Comparison of ENCODE assay signal across 27 mouse cellular contexts in the genomic region with DNA sequence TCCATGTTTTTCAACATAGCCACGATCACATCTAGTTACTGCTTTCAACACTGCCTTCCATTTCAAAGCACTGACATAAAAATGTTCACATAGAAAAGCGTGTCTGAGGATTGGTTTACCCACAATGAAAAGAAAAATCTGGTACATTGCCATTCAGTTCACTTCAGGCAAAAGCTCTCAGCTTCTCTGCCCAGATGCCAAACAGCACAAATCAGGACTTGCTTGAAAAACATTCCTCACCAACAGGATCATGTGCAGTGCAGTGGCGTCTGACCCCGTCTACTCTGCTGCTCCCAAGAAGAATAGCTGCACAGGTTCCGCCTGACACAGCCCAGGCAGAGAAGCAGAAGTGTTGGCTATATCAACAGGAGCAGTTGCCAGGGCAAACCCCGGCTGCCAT.
DNase-seq lines count a peak whose midpoint lies in the region; ATAC-seq lines count a peak whose summit lies in the region.
"Had no signal": no experiment of that assay in that cellular context is flagged by ENCODE, and none has a peak within 500 bp of the region (broad histone marks: within the 10 kb centered on the region; RNA-seq: fewer than 3 reads in every experiment).

No protein-coding gene starts in this region.

- no peaks in the 10 kb centered on the region for H3K9me3 ChIP-seq in kidney, embryonic 14.5 days (ENCODE audit: control insufficient read depth, low read length)
- no peaks in the 10 kb centered on the region for H3K9me3 ChIP-seq in embryonic facial prominence, embryonic 10.5 days
- no peaks in the 10 kb centered on the region for H3K9me3 ChIP-seq in intestine, embryonic 15.5 days
- H3K9me3 ChIP-seq: forebrain, embryonic 10.5 days; G1E; hindbrain, embryonic 13.5 days; kidney, embryonic 15.5 days; liver, embryonic 12.5 days; stomach, embryonic 15.5 days had no signal

- DNase-seq in cerebellum, postnatal 14 days, result peak; percentile 18 to 24
- DNase-seq in cerebellum, postnatal 4 days (ENCODE audit: low spot score in 2 of 2), result no peak
- DNase-seq in kidney, postnatal 10 days, result peak; percentile 4
- peak; percentile 18 for DNase-seq in embryonic facial prominence, embryonic 10.5 days (ENCODE audit: low spot score)
- peak; percentile 2 to 6 for DNase-seq in urinary bladder, postnatal 36 days (ENCODE audit: low spot score in 2 of 2)
- DNase-seq: adrenal gland, postnatal 14 days; cerebellum, adult 18-20 months; cerebellum, postnatal 25 days; heart, postnatal 36 days; kidney, adult 11 months; kidney, postnatal 36 days; left cerebral cortex, postnatal 4 days; liver, postnatal 0 days; lung, postnatal 36 days; right cerebral cortex, postnatal 25 days had no signal

- H3K9ac ChIP-seq in kidney, embryonic 14.5 days (ENCODE audit: low read depth, low read length), result no peak overlapping the region
- H3K9ac ChIP-seq in intestine, embryonic 15.5 days, result no peak overlapping the region
- H3K9ac ChIP-seq: hindbrain, embryonic 13.5 days; kidney, embryonic 15.5 days; liver, embryonic 12.5 days; liver, postnatal 0 days; stomach, embryonic 15.5 days had no signal

- ATAC-seq in kidney, embryonic 14.5 days (ENCODE audit: low FRiP score, low TSS enrichment), result no peak
- no peak for ATAC-seq in intestine, embryonic 15.5 days
- ATAC-seq: forebrain, embryonic 16.5 days; liver, embryonic 12.5 days; liver, postnatal 0 days; midbrain, embryonic 16.5 days; Patski had no signal

- H3K27ac ChIP-seq in kidney, embryonic 14.5 days (ENCODE audit: low read depth, low read length), result no peak overlapping the region
- no peak overlapping the region for H3K27ac ChIP-seq in embryonic facial prominence, embryonic 10.5 days (replicated peaks)
- no peak overlapping the region for H3K27ac ChIP-seq in intestine, embryonic 15.5 days
- H3K27ac ChIP-seq: forebrain, embryonic 10.5 days; hindbrain, embryonic 13.5 days; kidney, embryonic 15.5 days; liver, embryonic 12.5 days; stomach, embryonic 15.5 days had no signal

- H3K4me3 ChIP-seq in kidney, embryonic 14.5 days (ENCODE audit: low read length), result no peak overlapping the region
- H3K4me3 ChIP-seq in embryonic facial prominence, embryonic 10.5 days, result no peak overlapping the region
- no peak overlapping the region for H3K4me3 ChIP-seq in intestine, embryonic 15.5 days (replicated peaks)
- H3K4me3 ChIP-seq: forebrain, embryonic 10.5 days; hindbrain, embryonic 13.5 days; kidney, embryonic 15.5 days; liver, embryonic 12.5 days; stomach, embryonic 15.5 days had no signal

- WGBS in kidney, embryonic 14.5 days, result 70% methylated on average over 6 of the region's 6 CpGs
- WGBS in embryonic facial prominence, embryonic 10.5 days, result 73% methylated on average over 6 of the region's 6 CpGs
- 65% methylated on average over 6 of the region's 6 CpGs for WGBS in intestine, embryonic 15.5 days

- H3K4me2 ChIP-seq in kidney, embryonic 14.5 days (replicated peaks; ENCODE audit: low read depth, low read length), result no peak overlapping the region
- no peak overlapping the region for H3K4me2 ChIP-seq in intestine, embryonic 15.5 days (replicated peaks)
- H3K4me2 ChIP-seq: hindbrain, embryonic 13.5 days; kidney, embryonic 15.5 days; liver, embryonic 12.5 days; midbrain, embryonic 11.5 days; stomach, embryonic 15.5 days had no signal

- H3K27me3 ChIP-seq in kidney, embryonic 14.5 days (ENCODE audit: control insufficient read depth, insufficient read depth, low read length), result no peaks in the 10 kb centered on the region
- H3K27me3 ChIP-seq in embryonic facial prominence, embryonic 10.5 days (replicated peaks; ENCODE audit: low read depth, poor library complexity, severe bottlenecking), result no peaks in the 10 kb centered on the region
- no peaks in the 10 kb centered on the region for H3K27me3 ChIP-seq in intestine, embryonic 15.5 days (replicated peaks)
- H3K27me3 ChIP-seq: hindbrain, embryonic 13.5 days; kidney, embryonic 15.5 days; liver, embryonic 12.5 days; Patski; stomach, embryonic 15.5 days had no signal

- no peaks in the 10 kb centered on the region for H3K36me3 ChIP-seq in kidney, embryonic 14.5 days (ENCODE audit: control insufficient read depth, insufficient read depth, low read length)
- no peaks in the 10 kb centered on the region for H3K36me3 ChIP-seq in embryonic facial prominence, embryonic 10.5 days (replicated peaks)
- no peaks in the 10 kb centered on the region for H3K36me3 ChIP-seq in intestine, embryonic 15.5 days
- H3K36me3 ChIP-seq: forebrain, embryonic 10.5 days; G1E; hindbrain, embryonic 13.5 days; kidney, embryonic 15.5 days; liver, embryonic 12.5 days; stomach, embryonic 15.5 days had no signal

- no peaks in the 10 kb centered on the region for H3K4me1 ChIP-seq in kidney, embryonic 14.5 days (ENCODE audit: control insufficient read depth, insufficient read depth, low read length)
- H3K4me1 ChIP-seq in embryonic facial prominence, embryonic 10.5 days, result peaks cover 6% of the 10 kb centered on the region; the same call in 1 of the 2 replicates
- no peaks in the 10 kb centered on the region for H3K4me1 ChIP-seq in intestine, embryonic 15.5 days (replicated peaks)
- H3K4me1 ChIP-seq: forebrain, embryonic 10.5 days; hindbrain, embryonic 13.5 days; kidney, embryonic 15.5 days; liver, embryonic 12.5 days; stomach, embryonic 15.5 days had no signal

Comparison
In these comparisons a context has a peak if more than half of its experiments do, and no peak if none do; other contexts are left out.
1. DNase-seq: peak in cerebellum, postnatal 14 days (2 of 2), kidney, postnatal 10 days (single experiment), embryonic facial prominence, embryonic 10.5 days (single experiment) and urinary bladder, postnatal 36 days (2 of 2); none in cerebellum, postnatal 4 days (0 of 2).